Mouse (Mus musculus) bone marrow, adult 2 months (tissue): ENCODE measurements around the gene Slc16a11. TPM values are rescaled to one million over a fixed set of nuclear protein-coding genes. Genes with fewer than 3 reads are reported as not detected.

Source experiments
- H3K27ac ChIP-seq: fragments of 200-500 bp; 2 replicates; pipeline ENCODE4 v1.5.1; 2012; ENCODE audit warnings: low read depth, mild to moderate bottlenecking, control low read depth, inconsistent platforms, low read length; ENCODE audit not compliant: control insufficient read depth, poor library complexity, insufficient read depth
- H3K4me1 ChIP-seq: fragments of 200-500 bp; 2 replicates; pipeline ENCODE4 v1.6.1; 2011; ENCODE audit warnings: low read length; ENCODE audit not compliant: control insufficient read depth, insufficient read depth
- H3K4me3 ChIP-seq: fragments of 200-500 bp; replicated peaks from 2 replicates; pipeline ENCODE3; 2011; ENCODE audit warnings: mild to moderate bottlenecking, low read depth, low read length, control low read depth; ENCODE audit not compliant: control insufficient read depth
- CTCF ChIP-seq: fragments of 200-500 bp; IDR thresholded peaks from 2 replicates; pipeline ENCODE4 v1.5.1; 2011; ENCODE audit warnings: low read length, control low read depth; ENCODE audit not compliant: control insufficient read depth, insufficient read depth
- POLR2A ChIP-seq: fragments of 200-500 bp; IDR thresholded peaks from 2 replicates; pipeline ENCODE4 v1.6.1; 2011; ENCODE audit warnings: low read depth, mild to moderate bottlenecking, control low read depth, low read length, borderline replicate concordance; ENCODE audit not compliant: control insufficient read depth
- WGBS: fragments of 180-500 bp; shearing (Covaris S2); methylation state at CpG from one replicate; pipeline ENCODE4 v1.1.7; 2018; 5-methylcytosine and 5-hydroxymethylcytosine counted together
- polyA plus RNA-seq: library from polyadenylated mRNA; stranded (reverse); fragments of >200 nt; gene quantifications from 2 replicates; pipeline ENCODE4 v1.2.4, GENCODE M21; 2011; ENCODE audit warnings: low replicate concordance; ENCODE audit not compliant: missing spikeins, insufficient read depth, insufficient read length

The Slc16a11 gene
- polyA plus RNA-seq, 1 experiment: 1.9 TPM

DNA sequence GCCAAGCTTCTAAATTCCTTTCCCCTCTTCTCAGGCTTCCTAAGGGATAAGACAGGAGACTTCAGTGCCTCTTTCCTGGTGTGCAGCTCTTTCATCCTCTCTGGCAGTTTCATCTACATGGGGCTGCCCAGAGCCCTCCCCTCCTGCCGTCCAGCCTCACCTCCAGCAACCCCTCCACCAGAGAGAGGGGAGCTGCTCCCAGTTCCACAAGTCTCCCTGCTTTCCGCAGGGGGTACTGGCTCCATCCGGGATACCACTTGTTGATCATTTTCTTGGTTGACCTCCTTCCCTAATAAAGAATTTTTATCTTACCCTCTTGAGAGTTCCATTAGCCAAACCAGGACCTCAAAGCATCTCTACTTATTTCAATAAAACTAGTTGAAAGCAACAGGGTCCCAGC, 3.6 kb downstream of the Slc16a11 start:
- no peak for TF ChIP-seq POLR2A
- TF ChIP-seq CTCF: no peak
- no peak overlapping the region for H3K27ac ChIP-seq
- H3K4me3 ChIP-seq: no peak overlapping the region
- 0 out of 2 replicates have a peak, but pooled peaks cover 1% of the 10 kb centered on the region for H3K4me1 ChIP-seq
- WGBS: 79% methylated on average over 3 of the region's 3 CpGs

- 81% methylated on average over 4 of the region's 4 CpGs for WGBS
- H3K27ac ChIP-seq: no peak overlapping the region
- no peak overlapping the region for H3K4me3 ChIP-seq
- no peak for TF ChIP-seq CTCF
- TF ChIP-seq POLR2A: no peak
- peaks cover 1% of the 10 kb centered on the region; the same call in 1 of the 2 replicates for H3K4me1 ChIP-seq
Measured at GRCm38 (mm10) chr11:70218039-70218438, 5.5 kb downstream of the Slc16a11 start.

GRCm38 (mm10) chr11:70218741-70219470, 6.4 kb downstream of the Slc16a11 start:
- WGBS: 85% methylated on average over 15 of the region's 15 CpGs

GRCm38 (mm10) chr11:70219873-70220272, 7.3 kb downstream of the Slc16a11 start:
- peaks cover 4% of the 10 kb centered on the region; the same call in 1 of the 2 replicates for H3K4me1 ChIP-seq
- WGBS: 65% methylated on average over 7 of the region's 7 CpGs
- TF ChIP-seq CTCF (no peak), POLR2A (no peak)
- peak overlapping the region; percentile 72 for H3K4me3 ChIP-seq
- no peak overlapping the region for H3K27ac ChIP-seq

More at GRCm38 (mm10) chr11:70218741-70219470, 6.4 kb downstream of the Slc16a11 start:
- Histone ChIP-seq H3K4me3 (no peak overlapping the region), H3K27ac (no peak overlapping the region), H3K4me1 (peaks cover 4% of the 10 kb centered on the region; the same call in 1 of the 2 replicates)
- TF ChIP-seq CTCF: no peak
- TF ChIP-seq POLR2A: no peak

DNA sequence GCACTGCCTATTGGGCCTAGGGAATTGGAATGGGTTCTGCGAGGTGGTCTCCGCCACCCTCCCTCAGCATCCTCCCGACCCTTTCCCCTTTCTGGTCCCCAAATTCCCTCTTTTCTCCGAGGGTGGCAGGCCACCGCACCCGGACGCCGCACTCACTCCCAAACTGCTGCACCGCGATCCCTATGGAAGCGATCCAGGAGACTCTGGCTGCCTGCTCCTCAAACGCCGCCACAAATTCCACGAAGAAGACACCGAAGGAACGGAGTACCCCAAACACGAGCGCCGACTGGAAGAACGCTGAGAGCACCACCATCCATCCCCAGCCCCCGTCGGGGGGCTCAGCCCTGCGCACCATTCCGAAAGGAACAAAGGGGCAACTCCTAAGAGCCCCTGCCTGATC, 7.8 kb downstream of the Slc16a11 start:
- Histone ChIP-seq H3K4me1 (peaks cover 4% of the 10 kb centered on the region; the same call in 1 of the 2 replicates), H3K4me3 (peak overlapping the region; percentile 72), H3K27ac (peak overlapping the region; percentile 84)
- TF ChIP-seq CTCF (no peak), POLR2A (no peak)
- WGBS: 2% methylated on average over 24 of the region's 24 CpGs

- Histone ChIP-seq H3K4me1 (peaks cover 4% of the 10 kb centered on the region; the same call in 1 of the 2 replicates), H3K27ac (peak within 1 kb of the TSS; percentile 84), H3K4me3 (peak within 1 kb of the TSS; percentile 72)
- under 1% methylated on average over 28 of the region's 28 CpGs for WGBS
- TF ChIP-seq POLR2A (peak; percentile 24; the same call in 1 of the 2 replicates), CTCF (no peak)
Measured at GRCm38 (mm10) chr11:70220731-70221602, 8.4 kb downstream of the Slc16a11 start, which contains the start of gene Slc16a13. Gene Slc16a13 (minus strand): TSS chr11:70221064.

DNA sequence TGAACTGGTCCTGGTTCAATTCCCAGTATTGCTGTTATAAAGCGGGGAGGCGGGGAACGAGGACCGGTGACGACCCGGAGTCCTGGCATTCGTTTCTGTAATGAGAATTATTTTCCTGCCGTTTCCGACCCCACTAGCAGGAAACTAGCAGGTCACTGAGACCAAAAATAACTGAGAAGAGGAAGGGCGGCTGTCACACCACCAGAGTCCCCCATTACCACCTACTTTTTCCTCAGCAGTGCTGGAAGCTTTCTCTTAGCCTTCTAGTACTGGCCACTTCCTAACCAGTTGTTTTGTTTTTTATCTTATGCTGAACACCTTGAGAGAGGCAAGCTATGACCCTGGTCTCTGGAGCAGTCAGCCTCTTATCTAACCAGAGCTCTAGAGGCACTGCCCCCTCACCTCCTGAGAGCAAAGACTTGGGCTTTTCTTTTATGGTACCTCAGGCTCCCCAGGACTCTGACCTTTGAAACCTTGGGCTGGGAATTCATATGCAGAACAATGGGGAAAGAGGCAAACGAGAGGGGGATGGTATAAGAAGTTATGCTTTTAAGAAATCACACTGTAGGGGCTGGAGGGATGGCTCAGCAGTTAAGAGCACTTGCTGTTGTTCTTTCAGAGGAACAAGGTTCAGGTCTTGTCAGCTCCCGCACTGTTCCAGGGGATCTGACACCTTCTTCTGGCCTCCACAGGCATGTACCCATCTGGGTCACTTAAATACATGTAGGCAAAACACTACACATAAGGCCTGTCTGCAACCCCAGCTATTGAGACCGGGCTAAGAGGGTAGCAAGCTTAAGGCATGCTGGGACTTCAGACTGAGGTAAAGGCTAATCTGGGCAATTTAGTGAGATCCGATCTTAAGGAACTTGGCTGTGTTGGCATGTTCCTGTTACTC, 9.3 kb downstream of the Slc16a11 start:
- Histone ChIP-seq H3K4me1 (peaks cover 4% of the 10 kb centered on the region; the same call in 1 of the 2 replicates), H3K4me3 (peak overlapping the region; percentile 72), H3K27ac (peak overlapping the region; percentile 84)
- WGBS: 8% methylated on average over 14 of the region's 14 CpGs
- TF ChIP-seq CTCF (no peak), POLR2A (no peak)

DNA sequence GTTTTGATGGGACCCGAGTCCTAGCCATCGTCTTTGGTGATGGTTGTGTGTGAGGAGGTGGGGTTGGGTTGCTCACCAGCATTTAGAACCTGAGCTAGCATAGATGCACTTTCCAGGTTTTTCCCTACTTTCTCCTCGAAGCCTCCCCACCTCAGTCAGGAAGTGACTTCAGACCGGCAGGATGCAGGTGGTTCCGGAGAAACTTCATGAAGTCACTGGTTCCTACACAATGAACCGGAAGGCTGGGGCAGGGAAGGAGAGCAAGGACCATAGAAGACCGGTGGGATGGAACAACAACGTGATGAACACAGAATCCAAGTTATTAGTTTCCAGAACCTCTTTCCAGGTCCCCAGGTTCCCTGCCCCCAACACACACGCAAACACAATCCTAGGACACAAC, 11.2 kb downstream of the Slc16a11 start:
- Histone ChIP-seq H3K27ac (no peak overlapping the region), H3K4me3 (no peak overlapping the region), H3K4me1 (peaks cover 4% of the 10 kb centered on the region; the same call in 1 of the 2 replicates)
- 15% methylated on average over 9 of the region's 9 CpGs for WGBS
- no peak for TF ChIP-seq POLR2A
- no peak for TF ChIP-seq CTCF
